Mouse (Mus musculus): ENCODE measurements around the gene C1qtnf2.

DNA sequence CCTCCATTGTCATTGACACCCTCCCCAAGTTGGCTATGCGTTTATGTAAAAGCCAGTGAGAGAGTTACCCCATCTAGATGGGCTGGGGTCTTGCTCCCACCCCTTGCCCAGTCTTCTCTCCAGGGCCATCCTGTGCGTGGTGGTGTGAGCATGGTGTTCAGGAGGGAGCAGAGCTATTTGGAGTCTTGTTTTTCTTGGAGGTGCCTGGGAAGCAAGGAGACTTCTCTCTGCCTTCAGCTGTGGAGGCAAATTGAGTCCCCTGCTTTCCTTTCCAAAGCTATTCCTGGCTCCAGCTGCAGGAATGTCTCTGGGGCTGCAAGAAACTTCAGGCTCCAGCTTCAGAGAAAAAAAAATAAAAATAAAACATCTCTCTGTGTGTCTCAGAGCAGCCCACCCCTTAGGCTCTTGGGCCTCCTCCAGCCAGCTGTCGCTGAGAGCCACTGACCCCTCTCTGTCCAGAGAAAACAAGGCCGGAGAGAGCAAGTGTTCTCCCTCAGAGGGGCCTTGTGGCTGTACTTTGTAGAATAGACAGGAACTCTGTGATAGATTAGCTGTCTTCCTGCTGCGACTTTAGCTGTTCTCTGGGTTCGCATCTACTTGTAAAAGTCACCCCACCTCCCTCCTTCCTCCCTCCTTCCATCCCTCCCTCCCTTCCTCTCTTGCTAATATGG is 9.2 kb downstream of the C1qtnf2 start:
- no peak for TF ChIP-seq CTCF (conservative IDR thresholded peaks at IDR 0.05; ENCODE audit: insufficient read depth, insufficient read length, low read depth, low read length)
- no peak for TF ChIP-seq POLR2A (IDR thresholded peaks at IDR 0.05; ENCODE audit: low read depth, low read length)

Data from kidney, adult 2 months (tissue).